Mouse (Mus musculus) retina, adult 2 months (tissue): ENCODE results near the gene Neurod1.

ENCODE experiments used
- DNase-seq: peaks from one replicate; pipeline ENCODE4 v3.0.0-alpha.2; 2012; ENCODE audit warnings: low read depth, low spot score

Gene Neurod1

GRCm38 (mm10) chr2:79443401-79443800 is 13.2 kb downstream of the Neurod1 start:
- DNase-seq, result no peak

GRCm38 (mm10) chr2:79442906-79443305 is 13.6 kb downstream of the Neurod1 start:
- no peak for DNase-seq

- DNase-seq, result no peak
Measured at GRCm38 (mm10) chr2:79442227-79442626, 14.3 kb downstream of the Neurod1 start.

- no peak for DNase-seq
Measured at GRCm38 (mm10) chr2:79430061-79430460, 26.5 kb downstream of the Neurod1 start.

- DNase-seq, result no peak
Measured at GRCm38 (mm10) chr2:79429650-79430049, 26.9 kb downstream of the Neurod1 start.

GRCm38 (mm10) chr2:79429108-79429507 is 27.4 kb downstream of the Neurod1 start:
- DNase-seq, result no peak

- DNase-seq, result no peak
Measured at GRCm38 (mm10) chr2:79428569-79429104, 27.9 kb downstream of the Neurod1 start.

GRCm38 (mm10) chr2:79428022-79428421 is 28.5 kb downstream of the Neurod1 start:
- DNase-seq, result no peak

- DNase-seq, result no peak
Measured at GRCm38 (mm10) chr2:79421696-79422095, 34.9 kb downstream of the Neurod1 start.

GRCm38 (mm10) chr2:79414505-79414904 is 42.0 kb downstream of the Neurod1 start:
- no peak for DNase-seq

GRCm38 (mm10) chr2:79410903-79411255 is 45.7 kb downstream of the Neurod1 start:
- no peak for DNase-seq

GRCm38 (mm10) chr2:79410247-79410902 is 46.2 kb downstream of the Neurod1 start:
- DNase-seq, result no peak

GRCm38 (mm10) chr2:79405661-79406405 is 50.7 kb downstream of the Neurod1 start:
- no peak for DNase-seq
